In the genomic region with DNA sequence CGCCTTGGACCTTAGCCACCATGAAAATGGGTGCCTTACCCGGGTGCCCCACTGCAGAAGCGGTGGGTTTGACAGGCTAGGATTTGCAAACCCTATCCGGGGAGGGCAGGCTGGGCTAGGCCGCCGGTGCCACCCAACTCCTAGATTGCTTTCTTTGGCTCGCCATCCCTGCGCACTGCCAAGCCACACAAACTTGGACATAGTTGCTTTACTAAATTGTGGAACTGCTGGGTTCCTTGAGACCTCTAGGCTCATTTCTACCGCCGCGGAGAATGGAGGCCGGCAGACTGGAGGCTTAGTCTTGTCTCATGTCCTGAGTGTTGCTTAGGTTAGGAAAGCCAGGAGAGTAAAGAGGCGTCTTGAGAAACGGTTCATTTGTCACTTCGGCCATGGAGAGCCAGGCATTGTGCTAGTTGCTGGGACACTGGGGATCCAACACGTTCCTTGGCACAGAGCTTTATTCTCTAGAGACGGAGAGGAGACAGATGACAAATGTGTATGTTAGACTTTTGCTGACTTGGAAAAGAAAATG, we compare ENCODE assay signal across 8 mouse cellular contexts. TPM values are rescaled to one million over a fixed set of nuclear protein-coding genes. Genes with fewer than 3 reads are reported as not detected.
DNase-seq lines count a peak whose midpoint lies in the region; ATAC-seq and TF ChIP-seq lines count a peak whose summit lies in the region.

No protein-coding gene starts in this region.

- H3K9me3 ChIP-seq in limb, embryonic 15.5 days, result no peaks in the 10 kb centered on the region
- H3K9me3 ChIP-seq in stomach, postnatal 0 days (ENCODE audit: control insufficient read depth, low read length), result no peaks in the 10 kb centered on the region

- no peak for TF ChIP-seq POLR2A in heart, adult 2 months (IDR thresholded peaks at IDR 0.05; ENCODE audit: insufficient read depth, low read depth, low read length)
- no peak for TF ChIP-seq POLR2A in thymus, adult 2 months (IDR thresholded peaks at IDR 0.05; ENCODE audit: control insufficient read depth, extremely low read depth, insufficient read depth, low read length, poor library complexity)

- H3K79me2 ChIP-seq in heart, adult 2 months (replicated peaks; ENCODE audit: control insufficient read depth, insufficient read depth, low read length), result peaks cover 3% of the 10 kb centered on the region

- 75% methylated on average over 17 of the region's 17 CpGs for WGBS in heart, adult 2 months
- 90% methylated on average over 17 of the region's 17 CpGs for WGBS in thymus, adult 2 months
- 73% methylated on average over 17 of the region's 17 CpGs for WGBS in limb, embryonic 15.5 days
- WGBS in stomach, postnatal 0 days, result 82% methylated on average over 17 of the region's 17 CpGs

- H3K4me1 ChIP-seq in heart, adult 2 months (ENCODE audit: control insufficient read depth, insufficient read depth, low read length), result no peaks in the 10 kb centered on the region; the same call in 1 of the 2 replicates
- peaks cover 10% of the 10 kb centered on the region for H3K4me1 ChIP-seq in thymus, adult 2 months (replicated peaks; ENCODE audit: control insufficient read depth, insufficient read depth, low read length)
- peaks cover 21% of the 10 kb centered on the region for H3K4me1 ChIP-seq in limb, embryonic 15.5 days
- peaks cover 2% of the 10 kb centered on the region; the same call in 1 of the 2 replicates for H3K4me1 ChIP-seq in stomach, postnatal 0 days (replicated peaks; ENCODE audit: control insufficient read depth, insufficient read depth)

- peaks cover 1% of the 10 kb centered on the region; the same call in 1 of the 2 replicates for H3K27me3 ChIP-seq in heart, adult 2 months (ENCODE audit: control insufficient read depth, insufficient read depth, low read length)
- H3K27me3 ChIP-seq in thymus, adult 2 months (ENCODE audit: control insufficient read depth, insufficient read depth, low read length), result no peaks in the 10 kb centered on the region
- H3K27me3 ChIP-seq in limb, embryonic 15.5 days, result no peaks in the 10 kb centered on the region
- no peaks in the 10 kb centered on the region for H3K27me3 ChIP-seq in stomach, postnatal 0 days (ENCODE audit: control insufficient read depth, insufficient read depth, low read length)

- intact Hi-C loops in heart, adult 2 months (cut with DNase I), result loop anchor here (2.0 kb wide), 1 partner anchor 31 kb away; a partner anchor contains a TSS

- H3K4me2 ChIP-seq in limb, embryonic 15.5 days, result peak overlapping the region; percentile 46
- peak overlapping the region; percentile 57 for H3K4me2 ChIP-seq in stomach, postnatal 0 days (replicated peaks; ENCODE audit: low read depth)

- peak overlapping the region; percentile 64 for H3K4me3 ChIP-seq in heart, adult 2 months
- peak overlapping the region; percentile 59 for H3K4me3 ChIP-seq in thymus, adult 2 months (ENCODE audit: control insufficient read depth, insufficient read depth, low read length)
- peak overlapping the region; percentile 87 for H3K4me3 ChIP-seq in limb, embryonic 15.5 days
- H3K4me3 ChIP-seq in stomach, postnatal 0 days (ENCODE audit: low read depth, low read length), result peak overlapping the region; percentile 96; the same call in 1 of the 2 replicates

- DNase-seq in heart, adult 2 months, result no peak
- no peak for DNase-seq in heart, adult 18-20 months
- no peak for DNase-seq in thymus, adult 2 months
- no peak for DNase-seq in thymus, postnatal 10 days (ENCODE audit: low spot score in 2 of 2)
- no peak for DNase-seq in stomach, postnatal 0 days (ENCODE audit: low spot score)
- no peak for DNase-seq in left cerebral cortex, adult 18-20 months (ENCODE audit: low spot score in 2 of 2)
- DNase-seq in cerebellum, adult 8-10 months, result no peak

- H3K9ac ChIP-seq in heart, adult 2 months (ENCODE audit: low read depth, low read length), result peak overlapping the region; percentile 64
- no peak overlapping the region for H3K9ac ChIP-seq in limb, embryonic 15.5 days
- H3K9ac ChIP-seq in stomach, postnatal 0 days (ENCODE audit: low read length), result no peak overlapping the region

- peak; percentile 10; the same call in 1 of the 2 replicates for ATAC-seq in limb, embryonic 15.5 days (ENCODE audit: insufficient number of reproducible peaks, low FRiP score, low TSS enrichment, low read depth)
- no peak for ATAC-seq in stomach, postnatal 0 days (ENCODE audit: low FRiP score, low TSS enrichment)

- peak overlapping the region; percentile 99 for H3K27ac ChIP-seq in heart, adult 2 months
- peak overlapping the region; percentile 58; the same call in 1 of the 2 replicates for H3K27ac ChIP-seq in thymus, adult 2 months (ENCODE audit: control insufficient read depth, insufficient read depth, low read length)
- peak overlapping the region; percentile 99 for H3K27ac ChIP-seq in limb, embryonic 15.5 days
- peak overlapping the region; percentile 99 for H3K27ac ChIP-seq in stomach, postnatal 0 days (replicated peaks)

- no peak for TF ChIP-seq EP300 in heart, adult 2 months (IDR thresholded peaks at IDR 0.05; ENCODE audit: insufficient read depth, low read depth, low read length)
- no peak for TF ChIP-seq EP300 in stomach, postnatal 0 days (optimal IDR thresholded peaks at IDR 0.05)

- H3K36me3 ChIP-seq in heart, adult 2 months (ENCODE audit: control insufficient read depth, insufficient read depth, low read length), result peaks cover 24% of the 10 kb centered on the region
- H3K36me3 ChIP-seq in thymus, adult 2 months (ENCODE audit: control insufficient read depth, insufficient read depth, low read length), result peaks cover 19% of the 10 kb centered on the region
- peaks cover 20% of the 10 kb centered on the region for H3K36me3 ChIP-seq in limb, embryonic 15.5 days
- peaks cover 4% of the 10 kb centered on the region for H3K36me3 ChIP-seq in stomach, postnatal 0 days (ENCODE audit: control insufficient read depth, insufficient read depth, low read length)

- TF ChIP-seq CTCF in heart, adult 2 months (IDR thresholded peaks at IDR 0.05), result no peak
- no peak for TF ChIP-seq CTCF in thymus, adult 2 months (IDR thresholded peaks at IDR 0.05; ENCODE audit: borderline replicate concordance, control insufficient read depth, extremely low read depth, insufficient read depth, low read length, poor library complexity)
- TF ChIP-seq CTCF in stomach, postnatal 0 days (IDR thresholded peaks at IDR 0.05; ENCODE audit: low read depth), result no peak

RNA-seq across cellular contexts. Expression of a gene that starts 0.8 kb away (rescaled TPM):
- total RNA-seq in heart, adult 2 months (2021), result 10 to 100 TPM; 77.6 to 95.1 TPM
- 122 and 219 TPM in 2 replicates for polyA plus RNA-seq in heart, adult 2 months (2012; rRNA removed)
- total RNA-seq in heart, adult 18-20 months (2021), result 10 to 100 TPM; 69.9 to 83.9 TPM
- 526 and 554 TPM in 2 replicates for polyA plus RNA-seq in thymus, adult 2 months (2012; rRNA removed)
- 41.6 and 54.0 TPM in 2 replicates for polyA plus RNA-seq in limb, embryonic 15.5 days (2015; fragmentation: Nextera tagmentation; extraction: Ambion mirVana)
- 15.5 and 17.1 TPM in 2 replicates for polyA plus RNA-seq in stomach, postnatal 0 days (2015; fragmentation: Nextera tagmentation; extraction: Ambion mirVana)
- total RNA-seq in left cerebral cortex, adult 18-20 months (2021), result 100 to 1,000 TPM; 304 to 309 TPM

RNA-seq across cellular contexts. Expression of a gene that starts 31.1 kb away (rescaled TPM):
- 1 to 10 TPM; 4.3 to 4.8 TPM for total RNA-seq in heart, adult 2 months (2021)
- 14.2 and 20.4 TPM in 2 replicates for polyA plus RNA-seq in heart, adult 2 months (2012; rRNA removed)
- total RNA-seq in heart, adult 18-20 months (2021), result 1 to 10 TPM; 3.3 to 4.3 TPM
- 2.0 and 3.4 TPM in 2 replicates for polyA plus RNA-seq in thymus, adult 2 months (2012; rRNA removed)
- 211 and 223 TPM in 2 replicates for polyA plus RNA-seq in limb, embryonic 15.5 days (2015; fragmentation: Nextera tagmentation; extraction: Ambion mirVana)
- polyA plus RNA-seq in stomach, postnatal 0 days (2015; fragmentation: Nextera tagmentation; extraction: Ambion mirVana), result 65.8 and 81.7 TPM in 2 replicates
- total RNA-seq in left cerebral cortex, adult 18-20 months (2021), result under 1 TPM; 0.35 to 0.63 TPM

RNA-seq across cellular contexts. Expression of a gene that starts 42.3 kb away (rescaled TPM):
- total RNA-seq in heart, adult 2 months (2021), result 1 to 10 TPM in 1 of 2 experiments, under 1 TPM in 1; 0.50 to 1.1 TPM
- polyA plus RNA-seq in heart, adult 2 months (2012; rRNA removed), result 0.06 and 0.21 TPM in 2 replicates
- 1 to 10 TPM; 1.4 to 1.5 TPM for total RNA-seq in heart, adult 18-20 months (2021)
- not detected in 2 replicates for polyA plus RNA-seq in thymus, adult 2 months (2012; rRNA removed)
- not detected in 2 replicates for polyA plus RNA-seq in limb, embryonic 15.5 days (2015; fragmentation: Nextera tagmentation; extraction: Ambion mirVana)
- polyA plus RNA-seq in stomach, postnatal 0 days (2015; fragmentation: Nextera tagmentation; extraction: Ambion mirVana), result not detected in 2 replicates
- total RNA-seq in left cerebral cortex, adult 18-20 months (2021), result 100 to 1,000 TPM; 184 TPM

RNA-seq across cellular contexts. Expression of a gene that starts 57.6 kb away (rescaled TPM):
- not detected for total RNA-seq in heart, adult 2 months (2021)
- polyA plus RNA-seq in heart, adult 2 months (2012; rRNA removed), result 0.12 TPM in 1 of 2 replicates, not detected in the other
- total RNA-seq in heart, adult 18-20 months (2021), result not detected
- polyA plus RNA-seq in thymus, adult 2 months (2012; rRNA removed), result 0.74 and 1.1 TPM in 2 replicates
- polyA plus RNA-seq in limb, embryonic 15.5 days (2015; fragmentation: Nextera tagmentation; extraction: Ambion mirVana), result 2.6 and 2.8 TPM in 2 replicates
- 1.6 and 1.7 TPM in 2 replicates for polyA plus RNA-seq in stomach, postnatal 0 days (2015; fragmentation: Nextera tagmentation; extraction: Ambion mirVana)
- under 1 TPM; 0.37 to 0.53 TPM for total RNA-seq in left cerebral cortex, adult 18-20 months (2021)
